Mouse (Mus musculus): ENCODE measurements around the gene Ttll9.

GRCm38 (mm10) chr2:153013724-153014515 lies 51.6 kb downstream of the Ttll9 start:
- no peak for TF ChIP-seq CTCF (IDR thresholded peaks at IDR 0.05; ENCODE audit: borderline replicate concordance, extremely low read depth, insufficient read depth, insufficient read length)
- TF ChIP-seq POLR2A (IDR thresholded peaks at IDR 0.05; ENCODE audit: borderline replicate concordance, extremely low read depth, insufficient read depth, insufficient read length, poor library complexity, severe bottlenecking): no peak

All from brain, embryonic 14.5 days (tissue).